Mouse (Mus musculus) kidney, adult 9 months (tissue): ENCODE results near the gene Socs3.

ENCODE experiments used
- DNase-seq: peaks from one replicate; pipeline ENCODE4 v3.0.0; 2022

Socs3 gene

GRCm38 (mm10) chr11:117951391-117951790, 18.5 kb downstream of the Socs3 start:
- no peak for DNase-seq

GRCm38 (mm10) chr11:117949392-117950091, 20.3 kb downstream of the Socs3 start:
- DNase-seq = peak; percentile 64

- no peak for DNase-seq
These were observed 22.8 kb downstream of the Socs3 start for GRCm38 (mm10) chr11:117946996-117947419.

GRCm38 (mm10) chr11:117946195-117946979, 23.5 kb downstream of the Socs3 start:
- no peak for DNase-seq

GRCm38 (mm10) chr11:117941848-117942247, 28.0 kb downstream of the Socs3 start:
- no peak for DNase-seq

- no peak for DNase-seq
These were observed 28.5 kb downstream of the Socs3 start for GRCm38 (mm10) chr11:117941325-117941834.

GRCm38 (mm10) chr11:117940881-117941280, 29.0 kb downstream of the Socs3 start:
- DNase-seq = no peak

- DNase-seq = peak; percentile 46
These were observed 30.0 kb downstream of the Socs3 start for GRCm38 (mm10) chr11:117939741-117940285.

- no peak for DNase-seq
These were observed 30.7 kb downstream of the Socs3 start for GRCm38 (mm10) chr11:117939004-117939730.

- DNase-seq = peak; percentile 86
These were observed 33.6 kb downstream of the Socs3 start for GRCm38 (mm10) chr11:117936202-117936601.

- DNase-seq = peak; percentile 64
These were observed 34.2 kb downstream of the Socs3 start for GRCm38 (mm10) chr11:117935616-117936015.

GRCm38 (mm10) chr11:117934576-117935368, 35.1 kb downstream of the Socs3 start:
- no peak for DNase-seq

- DNase-seq = no peak
These were observed 35.7 kb downstream of the Socs3 start for GRCm38 (mm10) chr11:117934168-117934567.

- no peak for DNase-seq
These were observed 37.7 kb downstream of the Socs3 start for GRCm38 (mm10) chr11:117932195-117932594.

GRCm38 (mm10) chr11:117931576-117931975, 38.3 kb downstream of the Socs3 start:
- no peak for DNase-seq

GRCm38 (mm10) chr11:117930781-117931338, 39.0 kb downstream of the Socs3 start:
- no peak for DNase-seq

- DNase-seq = no peak
These were observed 44.3 kb downstream of the Socs3 start for GRCm38 (mm10) chr11:117925541-117925940.

GRCm38 (mm10) chr11:117924466-117924865, 45.4 kb downstream of the Socs3 start:
- DNase-seq = no peak

GRCm38 (mm10) chr11:117923279-117923678, 46.6 kb downstream of the Socs3 start:
- no peak for DNase-seq

- peak; percentile 62 for DNase-seq
These were observed 50.6 kb downstream of the Socs3 start for GRCm38 (mm10) chr11:117919211-117919610.

GRCm38 (mm10) chr11:117918541-117918940, 51.3 kb downstream of the Socs3 start:
- no peak for DNase-seq
